Mouse (Mus musculus): ENCODE data around the gene G6pc. TPM values are rescaled to one million over a fixed set of nuclear protein-coding genes. Genes with fewer than 3 reads are reported as not detected.
"Not testable (repeated sequence)": the region's sequence is repeated elsewhere in the genome, so short reads cannot be mapped to it uniquely, and the experiment has no call there.

G6pc gene
- polyA plus RNA-seq, 1 experiment from 2014 or later: 3.6 TPM

DNA sequence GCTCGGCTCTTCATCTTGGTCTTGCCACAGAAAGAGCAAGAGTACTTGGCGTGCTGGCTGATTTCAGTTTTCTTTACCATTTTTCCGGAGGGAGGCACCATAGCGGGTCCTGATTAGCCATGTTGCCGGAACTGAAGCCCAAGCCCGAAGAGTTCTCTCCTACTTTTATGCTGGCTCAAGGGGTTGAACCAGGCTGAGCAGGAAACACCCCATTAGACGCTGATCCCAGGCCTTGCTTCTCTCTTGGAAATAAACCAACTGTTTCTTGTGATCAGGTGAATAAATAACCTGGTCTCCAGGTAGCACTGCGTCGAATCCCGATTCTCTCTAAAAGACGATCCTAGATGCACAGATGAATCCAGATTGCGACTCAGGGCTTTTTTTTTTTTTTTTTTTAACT lies 13.9 kb upstream of the G6pc start:
- no peak overlapping the region; the same call in 1 of the 2 replicates for H3K27ac ChIP-seq (ENCODE audit: low read length)

DNA sequence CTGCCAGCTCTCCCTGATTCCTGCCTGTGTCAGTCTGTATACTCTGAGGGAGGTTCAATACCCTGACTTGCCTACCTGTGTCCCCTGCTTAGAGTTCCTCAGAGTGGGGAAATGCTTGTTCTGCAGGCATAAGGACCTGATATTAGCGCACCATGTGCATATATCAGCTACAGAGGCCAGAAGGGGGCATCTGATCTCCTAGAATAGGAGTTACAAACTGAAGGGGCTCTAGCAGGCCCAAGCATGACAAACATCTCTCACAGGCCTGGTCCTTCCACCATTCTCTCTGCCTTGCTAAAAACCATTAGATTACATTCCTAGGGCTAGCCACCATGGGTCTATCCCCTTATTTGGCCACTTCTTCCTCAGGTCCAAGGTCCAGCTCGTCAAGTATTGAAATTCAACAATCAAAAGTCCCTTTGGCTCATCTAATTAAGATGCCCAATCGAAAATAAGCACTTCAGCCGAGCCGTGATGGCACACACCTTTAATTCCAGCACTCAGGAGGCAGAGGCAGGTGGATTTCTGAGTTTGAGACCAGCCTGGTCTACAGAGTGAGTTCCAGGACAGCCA lies 12.8 kb upstream of the G6pc start:
- Histone ChIP-seq H3K27ac (ENCODE audit: low read length) (no peak overlapping the region), H3K36me3 (ENCODE audit: insufficient read depth, low read length) (no peaks in the 10 kb centered on the region), H3K9ac (replicated peaks; ENCODE audit: low read length) (no peak overlapping the region), H3K27me3 (ENCODE audit: insufficient read depth, low read length) (no peaks in the 10 kb centered on the region), H3K4me3 (ENCODE audit: low read length) (no peak overlapping the region), H3K9me3 (ENCODE audit: low read length) (no peaks in the 10 kb centered on the region; the same call in 1 of the 2 replicates), H3K4me2 (replicated peaks; ENCODE audit: low read depth, low read length) (no peak overlapping the region), H3K4me1 (ENCODE audit: insufficient read depth, low read length) (no peaks in the 10 kb centered on the region; the same call in none of the 2 replicates)
- 88% methylated on average over 5 of the region's 5 CpGs for WGBS
- ATAC-seq (ENCODE audit: low FRiP score, low TSS enrichment): no peak

More for the DNA sequence above, 13.9 kb upstream of the G6pc start:
- H3K36me3 ChIP-seq (ENCODE audit: insufficient read depth, low read length): no peaks in the 10 kb centered on the region
- no peaks in the 10 kb centered on the region for H3K27me3 ChIP-seq (ENCODE audit: insufficient read depth, low read length)
- H3K4me1 ChIP-seq (ENCODE audit: insufficient read depth, low read length): no peaks in the 10 kb centered on the region; the same call in none of the 2 replicates
- no peak overlapping the region; the same call in 1 of the 2 replicates for H3K9ac ChIP-seq (replicated peaks; ENCODE audit: low read length)
- no peaks in the 10 kb centered on the region; the same call in 1 of the 2 replicates for H3K9me3 ChIP-seq (ENCODE audit: low read length)
- no peak for ATAC-seq (ENCODE audit: low FRiP score, low TSS enrichment)
- 78% methylated on average over 12 of the region's 12 CpGs for WGBS
- no peak overlapping the region for H3K4me3 ChIP-seq (ENCODE audit: low read length)
- H3K4me2 ChIP-seq (replicated peaks; ENCODE audit: low read depth, low read length): no peak overlapping the region

DNA sequence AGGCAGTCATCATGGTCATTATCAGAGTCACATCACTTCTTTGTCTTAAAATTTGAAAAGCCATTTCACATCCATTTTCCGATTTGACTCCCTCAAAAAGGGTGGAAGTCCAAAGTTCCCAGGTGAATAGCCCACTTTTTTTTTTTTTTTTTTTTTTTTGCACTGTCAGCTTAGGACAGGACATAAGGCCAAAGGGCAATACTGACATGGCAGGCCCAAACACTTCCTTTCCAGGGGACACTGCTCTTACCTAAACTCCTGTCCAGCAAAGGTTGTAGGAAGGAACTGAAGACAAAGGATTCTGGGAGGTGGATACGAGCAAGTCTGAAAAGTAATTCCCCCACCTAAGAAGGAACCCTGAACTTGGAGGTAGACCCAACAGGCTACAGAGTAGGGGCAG lies 11.4 kb upstream of the G6pc start:
- WGBS: 92% methylated on average over 2 of the region's 2 CpGs
- Histone ChIP-seq H3K27ac (ENCODE audit: low read length) (no peak overlapping the region), H3K4me1 (ENCODE audit: insufficient read depth, low read length) (peaks cover 9% of the 10 kb centered on the region), H3K9me3 (ENCODE audit: low read length) (no peaks in the 10 kb centered on the region), H3K4me3 (ENCODE audit: low read length) (no peak overlapping the region), H3K9ac (replicated peaks; ENCODE audit: low read length) (no peak overlapping the region), H3K36me3 (ENCODE audit: insufficient read depth, low read length) (no peaks in the 10 kb centered on the region), H3K27me3 (ENCODE audit: insufficient read depth, low read length) (no peaks in the 10 kb centered on the region), H3K4me2 (replicated peaks; ENCODE audit: low read depth, low read length) (no peak overlapping the region)
- ATAC-seq (ENCODE audit: low FRiP score, low TSS enrichment): no peak

DNA sequence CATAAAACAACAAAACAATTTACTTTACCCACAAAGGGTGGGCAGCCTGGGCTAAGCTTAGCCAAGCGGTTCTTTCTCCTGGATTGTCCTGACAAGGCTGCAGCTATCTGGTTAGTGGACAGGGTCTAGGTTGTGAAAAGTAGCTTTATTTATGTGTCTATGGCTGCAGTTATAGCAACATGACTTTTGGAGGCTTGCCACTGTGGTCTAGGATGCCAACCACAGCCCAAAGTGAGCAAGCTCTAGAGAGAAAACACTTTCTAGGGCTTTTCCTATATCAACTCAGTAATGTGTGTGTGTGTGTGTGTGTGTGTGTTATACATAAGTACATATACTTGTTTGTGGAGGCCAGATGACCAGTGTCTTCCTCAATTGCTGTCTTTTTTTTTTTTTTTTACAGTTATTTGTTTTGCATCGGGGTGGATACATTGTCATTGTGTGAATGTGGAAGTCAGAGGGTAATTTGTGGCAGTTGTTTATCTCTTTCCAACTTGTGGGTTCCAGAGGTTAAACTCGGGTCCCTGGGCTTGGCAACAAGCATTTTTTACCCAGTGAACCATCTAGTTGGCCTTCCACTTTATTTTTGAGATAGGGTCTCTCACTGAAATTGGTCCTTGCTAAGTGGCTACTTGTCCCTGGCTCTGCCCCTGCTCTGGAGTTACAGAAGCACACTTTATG lies 9.7 kb upstream of the G6pc start:
- Histone ChIP-seq H3K36me3 (ENCODE audit: insufficient read depth, low read length) (no peaks in the 10 kb centered on the region), H3K9me3 (ENCODE audit: low read length) (no peaks in the 10 kb centered on the region), H3K4me3 (ENCODE audit: low read length) (no peak overlapping the region), H3K27me3 (ENCODE audit: insufficient read depth, low read length) (no peaks in the 10 kb centered on the region), H3K4me1 (ENCODE audit: insufficient read depth, low read length) (peaks cover 13% of the 10 kb centered on the region), H3K27ac (ENCODE audit: low read length) (no peak overlapping the region), H3K9ac (replicated peaks; ENCODE audit: low read length) (no peak overlapping the region), H3K4me2 (replicated peaks; ENCODE audit: low read depth, low read length) (no peak overlapping the region)
- 77% methylated on average over 3 of the region's 3 CpGs for WGBS
- ATAC-seq (ENCODE audit: low FRiP score, low TSS enrichment): no peak

DNA sequence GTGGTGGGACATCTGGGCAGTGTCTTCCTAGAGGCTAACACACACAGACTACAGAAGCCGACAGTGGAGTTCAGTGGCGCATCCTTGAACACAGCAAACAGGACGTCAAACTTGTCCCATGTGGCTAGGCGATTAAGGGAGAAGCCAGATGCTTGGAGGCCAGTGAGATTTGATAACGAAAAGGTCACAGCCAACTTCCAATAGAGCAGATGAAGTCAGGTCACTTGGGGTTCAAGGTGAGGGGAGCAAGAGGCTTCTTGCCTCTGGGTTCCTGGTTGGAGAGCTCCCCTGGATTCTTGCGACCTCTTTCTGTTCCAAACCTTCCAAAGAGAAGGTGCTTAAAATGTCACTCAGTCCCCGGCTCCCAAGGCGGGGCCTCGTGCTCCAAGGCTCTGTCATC lies 7.6 kb upstream of the G6pc start:
- Histone ChIP-seq H3K4me3 (ENCODE audit: low read length) (no peak overlapping the region), H3K9ac (replicated peaks; ENCODE audit: low read length) (no peak overlapping the region), H3K27ac (ENCODE audit: low read length) (peak overlapping the region; percentile 86; the same call in 1 of the 2 replicates), H3K27me3 (ENCODE audit: insufficient read depth, low read length) (no peaks in the 10 kb centered on the region), H3K9me3 (ENCODE audit: low read length) (no peaks in the 10 kb centered on the region), H3K36me3 (ENCODE audit: insufficient read depth, low read length) (no peaks in the 10 kb centered on the region), H3K4me1 (ENCODE audit: insufficient read depth, low read length) (peaks cover 19% of the 10 kb centered on the region), H3K4me2 (replicated peaks; ENCODE audit: low read depth, low read length) (no peak overlapping the region)
- ATAC-seq (ENCODE audit: low FRiP score, low TSS enrichment): no peak
- 61% methylated on average over 9 of the region's 9 CpGs for WGBS

DNA sequence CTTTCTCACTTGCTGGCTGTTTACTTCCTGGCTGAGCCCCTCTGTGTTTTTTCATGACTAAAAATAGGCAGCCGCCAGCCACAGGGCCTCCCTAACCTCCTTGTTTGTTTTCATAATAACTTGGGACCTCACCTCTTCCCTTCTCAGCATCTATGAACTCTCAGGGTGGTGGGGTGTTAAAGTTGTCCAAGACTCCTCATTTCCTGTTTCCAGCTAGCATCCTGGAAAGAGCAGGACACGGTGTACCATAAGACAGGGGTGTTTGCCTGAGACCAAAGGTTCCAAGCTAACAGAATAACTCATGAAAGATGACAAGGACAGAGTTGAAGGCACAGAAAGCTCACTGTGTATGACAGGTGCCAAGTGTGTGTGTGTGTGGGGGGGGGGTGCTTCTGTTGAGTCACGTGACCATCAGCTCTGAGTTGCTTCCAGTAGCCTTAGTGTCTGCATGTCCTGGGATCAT lies 6.7 kb upstream of the G6pc start:
- H3K27me3 ChIP-seq (ENCODE audit: insufficient read depth, low read length): no peaks in the 10 kb centered on the region
- H3K4me1 ChIP-seq (ENCODE audit: insufficient read depth, low read length): peaks cover 19% of the 10 kb centered on the region
- peak overlapping the region; percentile 86 for H3K27ac ChIP-seq (ENCODE audit: low read length)
- 0 out of 2 replicates have a peak, but pooled peaks have one; percentile 28 for ATAC-seq (ENCODE audit: low FRiP score, low TSS enrichment)
- no peak overlapping the region for H3K9ac ChIP-seq (replicated peaks; ENCODE audit: low read length)
- H3K4me2 ChIP-seq (replicated peaks; ENCODE audit: low read depth, low read length): no peak overlapping the region
- no peaks in the 10 kb centered on the region for H3K9me3 ChIP-seq (ENCODE audit: low read length)
- 26% methylated on average over 3 of the region's 3 CpGs for WGBS
- no peaks in the 10 kb centered on the region for H3K36me3 ChIP-seq (ENCODE audit: insufficient read depth, low read length)
- H3K4me3 ChIP-seq (ENCODE audit: low read length): no peak overlapping the region

DNA sequence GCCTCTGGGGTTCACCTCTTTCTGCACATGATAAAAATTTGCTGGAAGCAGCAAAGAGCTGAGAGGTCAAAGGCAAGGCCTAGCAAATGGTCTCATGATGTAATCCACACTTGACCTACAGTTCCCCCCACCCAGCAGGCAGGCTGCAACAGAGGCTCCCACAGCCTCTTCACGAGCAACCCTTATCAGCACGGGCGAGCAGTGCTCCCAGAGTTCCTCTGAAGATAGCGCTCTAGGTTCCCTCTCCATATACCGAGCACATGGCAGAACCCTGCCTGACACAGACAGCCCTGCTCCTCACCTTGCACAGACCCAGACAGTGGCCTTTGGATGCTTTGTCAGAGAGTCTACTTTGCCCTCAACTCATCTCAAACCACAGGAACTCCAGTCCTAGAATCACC lies 2.8 kb upstream of the G6pc start:
- WGBS: 75% methylated on average over 5 of the region's 5 CpGs
- Histone ChIP-seq H3K4me2 (replicated peaks; ENCODE audit: low read depth, low read length) (no peak overlapping the region), H3K9me3 (ENCODE audit: low read length) (no peaks in the 10 kb centered on the region), H3K36me3 (ENCODE audit: insufficient read depth, low read length) (no peaks in the 10 kb centered on the region), H3K4me3 (ENCODE audit: low read length) (no peak overlapping the region), H3K27me3 (ENCODE audit: insufficient read depth, low read length) (no peaks in the 10 kb centered on the region), H3K4me1 (ENCODE audit: insufficient read depth, low read length) (peaks cover 19% of the 10 kb centered on the region), H3K9ac (replicated peaks; ENCODE audit: low read length) (no peak overlapping the region), H3K27ac (ENCODE audit: low read length) (peak overlapping the region; percentile 57; the same call in 1 of the 2 replicates)
- peak; percentile 60 for ATAC-seq (ENCODE audit: low FRiP score, low TSS enrichment)

DNA sequence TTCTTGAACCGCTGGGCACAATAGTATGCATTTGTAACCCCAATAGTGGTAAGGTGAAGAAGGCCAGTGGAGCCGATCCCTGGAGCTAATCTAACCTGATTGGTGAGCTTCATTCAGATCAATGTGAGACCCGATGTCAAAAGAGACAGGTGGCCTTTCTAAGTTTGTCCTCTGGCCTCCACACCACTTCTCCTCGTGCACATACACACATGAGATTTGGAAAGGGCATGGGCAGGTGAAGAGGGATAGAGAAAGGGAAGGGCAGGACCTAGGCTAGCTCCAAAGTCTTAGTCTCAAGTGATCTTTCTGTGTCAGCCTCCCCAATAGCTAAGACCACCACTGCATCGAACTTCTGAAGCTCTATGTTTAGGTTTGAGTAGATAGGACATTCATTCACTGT lies 2.8 kb downstream of the G6pc start:
- Histone ChIP-seq H3K4me1 (ENCODE audit: insufficient read depth, low read length) (no peaks in the 10 kb centered on the region), H3K27ac (ENCODE audit: low read length) (no peak overlapping the region), H3K9ac (replicated peaks; ENCODE audit: low read length) (no peak overlapping the region), H3K9me3 (ENCODE audit: low read length) (no peaks in the 10 kb centered on the region), H3K36me3 (ENCODE audit: insufficient read depth, low read length) (no peaks in the 10 kb centered on the region), H3K27me3 (ENCODE audit: insufficient read depth, low read length) (no peaks in the 10 kb centered on the region), H3K4me3 (ENCODE audit: low read length) (no peak overlapping the region), H3K4me2 (replicated peaks; ENCODE audit: low read depth, low read length) (no peak overlapping the region)
- whole genome bisulfite sequencing: 75% methylated on average over 5 of the region's 5 CpGs
- no peak for ATAC-seq (ENCODE audit: low FRiP score, low TSS enrichment)

DNA sequence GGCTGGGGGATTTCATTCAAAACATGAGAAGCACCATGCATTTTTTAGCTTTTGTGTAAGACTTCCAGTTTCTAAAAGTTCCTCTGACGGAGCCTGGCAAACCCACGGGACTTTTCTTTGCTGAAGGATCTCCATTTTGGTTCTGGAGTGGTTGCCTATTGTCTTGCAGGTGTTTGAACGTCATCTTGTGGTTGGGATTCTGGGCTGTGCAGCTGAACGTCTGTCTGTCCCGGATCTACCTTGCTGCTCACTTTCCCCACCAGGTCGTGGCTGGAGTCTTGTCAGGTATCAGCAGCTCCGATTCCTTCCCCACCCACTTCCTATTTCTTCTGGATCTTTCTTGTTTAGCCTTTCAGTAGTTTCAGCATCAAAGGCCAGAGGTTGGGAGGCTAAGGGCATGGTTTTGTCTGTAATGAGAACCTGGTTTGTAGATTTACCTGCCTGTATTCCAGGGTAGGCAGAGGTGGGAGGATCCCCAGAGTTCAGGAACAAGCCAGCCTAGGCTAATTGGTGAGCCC lies 7.1 kb downstream of the G6pc start:
- H3K4me3 ChIP-seq (ENCODE audit: low read length): no peak overlapping the region
- H3K36me3 ChIP-seq (ENCODE audit: insufficient read depth, low read length): no peaks in the 10 kb centered on the region
- no peak overlapping the region for H3K9ac ChIP-seq (replicated peaks; ENCODE audit: low read length)
- no peaks in the 10 kb centered on the region for H3K27me3 ChIP-seq (ENCODE audit: insufficient read depth, low read length)
- WGBS: 66% methylated on average over 7 of the region's 7 CpGs
- no peak overlapping the region for H3K4me2 ChIP-seq (replicated peaks; ENCODE audit: low read depth, low read length)
- no peaks in the 10 kb centered on the region for H3K4me1 ChIP-seq (ENCODE audit: insufficient read depth, low read length)
- no peak overlapping the region for H3K27ac ChIP-seq (ENCODE audit: low read length)
- no peaks in the 10 kb centered on the region for H3K9me3 ChIP-seq (ENCODE audit: low read length)
- no peak for ATAC-seq (ENCODE audit: low FRiP score, low TSS enrichment)

DNA sequence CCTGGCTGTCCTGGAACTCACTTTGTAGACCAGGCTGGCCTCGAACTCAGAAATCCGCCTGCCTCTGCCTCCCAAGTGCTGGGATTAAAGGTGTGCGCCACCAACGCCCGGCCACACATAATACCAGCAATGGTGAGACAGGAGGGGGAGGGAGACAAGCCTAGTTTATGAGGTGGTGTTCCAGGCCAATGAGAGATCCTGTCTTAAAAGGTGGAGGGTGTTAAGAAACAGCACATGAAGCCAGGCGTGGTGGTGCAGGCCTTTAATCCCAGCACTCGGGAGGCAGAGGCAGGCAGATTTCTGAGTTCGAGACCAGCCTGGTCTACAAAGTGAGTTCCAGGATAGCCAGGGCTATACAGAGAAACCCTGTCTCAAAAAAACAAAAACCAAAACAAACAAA lies 10.8 kb downstream of the G6pc start:
- not testable (repeated sequence) for ATAC-seq (ENCODE audit: low FRiP score, low TSS enrichment); H3K4me1 ChIP-seq (ENCODE audit: insufficient read depth, low read length); H3K27ac ChIP-seq (ENCODE audit: low read length); H3K27me3 ChIP-seq (ENCODE audit: insufficient read depth, low read length); H3K36me3 ChIP-seq (ENCODE audit: insufficient read depth, low read length); H3K9ac ChIP-seq (replicated peaks; ENCODE audit: low read length); H3K4me3 ChIP-seq (ENCODE audit: low read length); H3K9me3 ChIP-seq (ENCODE audit: low read length); H3K4me2 ChIP-seq (replicated peaks; ENCODE audit: low read depth, low read length)
- WGBS: 90% methylated on average over 8 of the region's 8 CpGs

All from kidney, embryonic 16.5 days (tissue).